Mouse (Mus musculus): Measurements from ENCODE around the gene Dzip1. TPM values are rescaled to one million over a fixed set of nuclear protein-coding genes. Genes with fewer than 3 reads are reported as not detected.

Dzip1 gene
- polyA plus RNA-seq, 2 experiments from 2014 or later: 8.0 to 8.6 TPM

- ATAC-seq: no peak
Observed at GRCm38 (mm10) chr14:118831597-118831996, 93.7 kb downstream of the Dzip1 start.

GRCm38 (mm10) chr14:118829331-118830095 lies 95.7 kb downstream of the Dzip1 start:
- ATAC-seq: no peak

GRCm38 (mm10) chr14:118827283-118827904 lies 97.9 kb downstream of the Dzip1 start:
- no peak for ATAC-seq

GRCm38 (mm10) chr14:118826346-118826745 lies 98.9 kb downstream of the Dzip1 start:
- no peak for ATAC-seq

Other genes starting within 250 kb of the Dzip1 start
- 1 to 10 TPM; 8.8 to 9.8 TPM for gene Abcc4, start 219.2 kb downstream of the Dzip1 start, polyA plus RNA-seq (2017; shearing (Covaris generic))
- 1 to 10 TPM; 1.4 to 2.7 TPM for gene Cldn10, start 137.6 kb downstream of the Dzip1 start, polyA plus RNA-seq (2017; shearing (Covaris generic))
- gene Dnajc3, start 12.5 kb upstream of the Dzip1 start, polyA plus RNA-seq (2017; shearing (Covaris generic)): 10 to 100 TPM; 39.0 to 41.5 TPM
- gene Uggt2, start 174.0 kb upstream of the Dzip1 start, polyA plus RNA-seq (2017; shearing (Covaris generic)): 1 to 10 TPM; 1.4 to 2.0 TPM
- gene Hs6st3, start 212.9 kb upstream of the Dzip1 start, polyA plus RNA-seq (2017; shearing (Covaris generic)): not detected

Data from activated CD4-positive, CD25-positive, alpha-beta regulatory T cell, adult 4 months (primary cell).